Mouse (Mus musculus) large intestine, adult 2 months (tissue): ENCODE measurements around the gene Mterf4. TPM values are rescaled to one million over a fixed set of nuclear protein-coding genes. Genes with fewer than 3 reads are reported as not detected.

Source experiments
- DNase-seq: peaks from one replicate; pipeline ENCODE4 v3.0.0-alpha.2; 2012; ENCODE audit warnings: low read depth, low spot score
- WGBS: fragments of 180-500 bp; shearing (Covaris S2); methylation state at CpG from one replicate; pipeline ENCODE4 v1.1.7; 2018; 5-methylcytosine and 5-hydroxymethylcytosine counted together
- polyA plus RNA-seq: library from polyadenylated mRNA; depleted of rRNA; stranded (reverse); fragments of >200 nt; gene quantifications from 2 replicates; pipeline ENCODE4 v1.2.3, GENCODE M21; 2012; rRNA removed

The Mterf4 gene
- polyA plus RNA-seq, 1 experiment = 8.7 TPM

DNA sequence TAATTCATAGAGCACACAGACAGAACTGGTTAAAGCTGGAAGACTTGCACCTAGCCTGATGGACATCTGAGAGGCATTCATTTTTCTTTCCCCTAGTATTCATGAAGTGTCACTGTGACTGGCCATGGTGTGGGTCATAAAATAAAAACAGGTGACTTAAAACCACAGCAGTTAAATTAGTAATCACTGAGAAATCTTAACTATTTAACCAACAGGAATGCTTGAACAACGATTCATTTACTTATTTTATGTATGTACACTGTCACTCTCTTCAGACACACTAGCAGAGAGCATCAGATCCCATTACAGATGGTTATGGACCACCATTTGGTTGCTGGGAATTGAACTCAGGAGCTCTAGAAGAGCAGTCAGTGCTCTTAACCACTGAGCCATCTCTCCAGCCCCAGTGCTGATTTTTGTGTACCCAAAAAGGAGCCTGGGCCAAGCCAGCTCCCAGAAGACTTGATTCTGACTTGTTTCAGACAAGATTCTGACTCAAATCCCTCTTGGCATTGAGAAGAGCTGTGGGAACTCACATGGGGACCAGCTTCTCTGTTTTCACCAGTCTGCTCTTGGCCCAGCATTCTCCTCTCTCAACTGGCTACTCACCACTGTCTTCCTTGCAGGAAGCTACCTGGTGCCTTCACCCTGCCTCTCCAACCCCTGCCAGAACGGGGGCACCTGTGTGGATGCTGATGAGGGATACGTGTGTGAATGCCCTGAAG is 35.0 kb downstream of the Mterf4 start:
- DNase-seq = no peak
- WGBS = 62% methylated on average over 3 of the region's 3 CpGs

DNA sequence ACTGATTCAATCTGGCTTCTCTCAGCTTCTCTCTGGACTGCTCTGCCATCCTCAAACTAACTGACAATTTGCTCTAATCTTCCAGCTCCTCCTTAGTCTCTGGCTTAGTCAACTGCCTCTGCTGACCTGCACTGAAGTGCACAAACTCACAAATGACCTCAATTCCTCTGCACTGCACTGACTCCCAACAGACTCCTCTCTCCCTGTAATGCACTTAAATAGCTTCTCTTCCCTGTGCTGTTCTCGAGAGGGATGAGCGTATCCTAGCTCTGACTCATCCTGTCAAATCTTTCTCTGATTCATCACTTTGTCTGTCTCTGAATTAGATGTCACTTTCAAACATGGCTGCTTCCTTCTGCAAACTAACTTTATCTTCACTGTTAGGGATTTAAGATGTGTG is 37.5 kb downstream of the Mterf4 start:
- WGBS = 74% methylated on average over 2 of the region's 2 CpGs
- DNase-seq = no peak

DNA sequence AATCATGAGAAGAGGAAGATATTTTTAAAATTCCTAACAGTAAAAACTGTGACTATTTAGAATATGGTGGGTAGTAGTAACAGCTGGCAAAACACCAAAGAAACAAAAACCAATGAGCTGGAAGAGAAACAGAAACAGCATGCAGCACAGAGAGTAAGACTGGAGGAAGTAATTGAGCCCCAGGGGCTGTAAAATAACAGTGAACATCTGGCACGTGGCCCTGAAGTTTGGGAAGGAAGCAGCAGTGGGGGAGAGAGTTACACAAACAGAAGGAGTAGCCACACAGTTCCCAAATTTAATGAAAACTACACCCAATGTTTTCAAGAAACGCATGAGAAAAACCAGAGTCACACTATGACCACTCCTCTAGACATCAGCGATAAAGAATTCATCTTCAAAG is 38.5 kb downstream of the Mterf4 start:
- WGBS = 40% methylated on average over 3 of the region's 3 CpGs
- DNase-seq = no peak

DNA sequence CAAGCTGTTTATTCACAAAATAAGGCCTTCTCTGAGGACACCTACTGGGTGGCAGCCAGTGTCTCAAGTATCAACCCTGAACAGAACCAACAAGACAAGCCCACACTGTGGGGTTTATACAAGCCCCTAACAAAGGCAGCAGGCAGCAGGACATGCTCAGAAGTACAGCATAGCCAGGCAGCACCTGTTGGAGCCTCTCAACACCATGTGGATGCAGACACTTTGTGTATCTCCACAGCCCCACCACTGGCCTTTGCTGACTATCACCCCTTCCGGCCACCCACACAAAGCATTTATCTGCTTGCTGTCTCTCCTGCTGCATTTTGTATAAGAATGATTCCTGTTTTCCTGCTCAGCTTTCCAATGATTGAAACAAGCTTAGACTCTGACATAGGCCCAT is 48.2 kb downstream of the Mterf4 start:
- DNase-seq = no peak
- WGBS = 95% methylated on average over 1 of the region's 1 CpGs

DNA sequence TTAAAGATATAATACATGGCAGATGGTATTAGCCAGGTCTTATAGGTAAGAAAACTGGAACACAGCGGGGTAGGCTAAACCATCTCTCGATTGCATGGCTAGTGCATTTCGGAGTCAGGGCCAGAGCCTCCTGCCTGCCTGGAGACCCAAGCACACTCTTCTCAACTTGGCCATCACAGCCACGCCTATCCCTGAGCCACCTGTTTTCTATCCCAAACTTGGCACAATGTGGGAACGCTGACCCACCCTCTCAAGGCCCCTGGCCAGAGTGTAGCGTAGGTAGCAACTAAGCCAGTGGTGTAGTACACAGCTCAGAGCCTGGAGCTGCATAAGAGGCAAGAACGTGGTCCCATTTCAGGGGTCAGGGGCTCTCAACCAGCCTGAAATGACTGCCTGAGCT is 50.0 kb downstream of the Mterf4 start:
- no peak for DNase-seq
- 83% methylated on average over 7 of the region's 7 CpGs for WGBS

DNA sequence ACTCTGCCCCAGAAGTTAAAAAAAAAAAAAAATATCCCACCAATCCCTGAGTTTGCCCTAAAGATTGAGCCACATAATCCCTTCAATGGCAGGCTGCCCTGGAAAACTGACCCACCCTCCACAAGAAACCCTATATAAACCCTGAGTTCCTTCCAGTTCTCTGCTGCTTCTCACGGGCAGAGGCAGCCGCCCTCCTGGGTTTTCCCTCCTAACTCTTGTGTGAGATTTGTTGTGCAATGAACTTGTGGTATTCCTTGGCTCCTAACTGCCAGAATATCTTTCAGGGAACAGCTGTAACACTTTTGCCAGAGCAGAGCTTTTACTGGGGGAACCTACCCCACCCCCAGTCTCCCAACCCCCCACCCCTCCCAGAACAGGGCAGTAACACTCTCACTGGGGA is 53.1 kb downstream of the Mterf4 start:
- WGBS = 30% methylated on average over 2 of the region's 2 CpGs
- no peak for DNase-seq

Other genes starting within 250 kb of the Mterf4 start
- gene Kif1a, start 204.0 kb downstream of the Mterf4 start, polyA plus RNA-seq = 1.4 and 2.7 TPM in 2 replicates
- 0.14 and 0.34 TPM in 2 replicates for gene Agxt, start 170.7 kb downstream of the Mterf4 start, polyA plus RNA-seq
- 8.4 and 10.3 TPM in 2 replicates for gene 2310007B03Rik, start 145.0 kb downstream of the Mterf4 start, polyA plus RNA-seq
- 0.07 and 0.09 TPM in 2 replicates for gene Crocc2, start 137.2 kb downstream of the Mterf4 start, polyA plus RNA-seq
- gene Sned1, start 70.1 kb downstream of the Mterf4 start, polyA plus RNA-seq = 1.7 and 2.6 TPM in 2 replicates
- gene Ppp1r7, start 36.9 kb upstream of the Mterf4 start, polyA plus RNA-seq = 3.6 and 4.7 TPM in 2 replicates
- 2.5 and 4.1 TPM in 2 replicates for gene Pask, start 37.6 kb upstream of the Mterf4 start, polyA plus RNA-seq
- gene Ano7, start 68.0 kb upstream of the Mterf4 start, polyA plus RNA-seq = 20.0 and 35.3 TPM in 2 replicates
- gene Hdlbp, start 172.9 kb upstream of the Mterf4 start, polyA plus RNA-seq = 75.7 and 111 TPM in 2 replicates
- 12.0 and 17.7 TPM in 2 replicates for gene Farp2, start 206.2 kb upstream of the Mterf4 start, polyA plus RNA-seq